In genomic region chr5:148283584-148283983, GRCm38 (mm10) we compare ENCODE assay signal across 17 mouse cellular contexts.
"Had no signal": no experiment of that assay in that cellular context is flagged by ENCODE, and none has a peak within 500 bp of the region (broad histone marks: within the 10 kb centered on the region; RNA-seq: fewer than 3 reads in every experiment).

No protein-coding gene starts in this region.

- H3K4me1 ChIP-seq: kidney, embryonic 15.5 days; liver, embryonic 12.5 days; midbrain, embryonic 10.5 days; neural tube, embryonic 12.5 days; stomach, embryonic 15.5 days had no signal

- H3K4me3 ChIP-seq: kidney, embryonic 15.5 days; limb, embryonic 15.5 days; liver, embryonic 12.5 days; midbrain, embryonic 10.5 days; myocyte; neural tube, embryonic 12.5 days; stomach, embryonic 15.5 days had no signal

- H3K9me3 ChIP-seq: kidney, embryonic 15.5 days; limb, embryonic 15.5 days; liver, embryonic 12.5 days; midbrain, embryonic 10.5 days; neural tube, embryonic 12.5 days; stomach, embryonic 15.5 days had no signal

- H3K4me2 ChIP-seq: kidney, embryonic 15.5 days; limb, embryonic 15.5 days; liver, embryonic 12.5 days; neural tube, embryonic 12.5 days; stomach, embryonic 15.5 days had no signal

- H3K27ac ChIP-seq: kidney, embryonic 15.5 days; limb, embryonic 15.5 days; liver, embryonic 12.5 days; midbrain, embryonic 10.5 days; neural tube, embryonic 12.5 days; stomach, embryonic 15.5 days had no signal

- H3K27me3 ChIP-seq: kidney, embryonic 15.5 days; limb, embryonic 15.5 days; liver, embryonic 12.5 days; neural tube, embryonic 12.5 days; stomach, embryonic 15.5 days had no signal

- ATAC-seq: inflammation-experienced regulatory T-cells, adult 6 months; intestine, postnatal 0 days; liver, embryonic 12.5 days had no signal

- DNase-seq: layer of hippocampus, adult 9-11 months; layer of hippocampus, postnatal 36 days; midbrain, embryonic 14.5 days; retina, postnatal 1 day; right cerebral cortex, postnatal 4 days; spleen, adult 18-20 months; thymus, adult 2 months; thymus, postnatal 25 days had no signal

- H3K9ac ChIP-seq: kidney, embryonic 15.5 days; limb, embryonic 15.5 days; liver, embryonic 12.5 days; neural tube, embryonic 12.5 days; stomach, embryonic 15.5 days had no signal

- H3K36me3 ChIP-seq: kidney, embryonic 15.5 days; limb, embryonic 15.5 days; liver, embryonic 12.5 days; midbrain, embryonic 10.5 days; neural tube, embryonic 12.5 days; stomach, embryonic 15.5 days had no signal
